In genomic region chr12:108240953-108241588, GRCm38 (mm10) we compare ENCODE assay signal across 8 mouse cellular contexts. TPM values are rescaled to one million over a fixed set of nuclear protein-coding genes. Genes with fewer than 3 reads are reported as not detected.
DNase-seq lines count a peak whose midpoint lies in the region; ATAC-seq and TF ChIP-seq lines count a peak whose summit lies in the region.

No protein-coding gene starts in this region.

- peak overlapping the region; percentile 51; the same call in 1 of the 2 replicates for H3K27ac ChIP-seq in kidney, embryonic 14.5 days (ENCODE audit: low read depth, low read length)
- H3K27ac ChIP-seq in kidney, adult 2 months (ENCODE audit: insufficient read depth, low read depth, low read length): no peak overlapping the region
- H3K27ac ChIP-seq in liver, embryonic 13.5 days: no peak overlapping the region
- H3K27ac ChIP-seq in stomach, embryonic 15.5 days: peak overlapping the region; percentile 11; the same call in 1 of the 2 replicates

- no peak for TF ChIP-seq CTCF in kidney, adult 2 months (conservative IDR thresholded peaks at IDR 0.05; ENCODE audit: insufficient read depth, insufficient read length, low read depth, low read length)

- 0 out of 2 replicates have a peak overlapping the region, but pooled peaks have one; percentile 28 for H3K9ac ChIP-seq in kidney, embryonic 14.5 days (ENCODE audit: low read depth, low read length)
- no peak overlapping the region for H3K9ac ChIP-seq in liver, embryonic 13.5 days
- H3K9ac ChIP-seq in stomach, embryonic 15.5 days: no peak overlapping the region

- no peaks in the 10 kb centered on the region for H3K36me3 ChIP-seq in kidney, embryonic 14.5 days (ENCODE audit: control insufficient read depth, insufficient read depth, low read length)
- H3K36me3 ChIP-seq in kidney, adult 2 months (ENCODE audit: control insufficient read depth, insufficient read depth, low read length): no peaks in the 10 kb centered on the region
- no peaks in the 10 kb centered on the region for H3K36me3 ChIP-seq in liver, embryonic 13.5 days
- no peaks in the 10 kb centered on the region for H3K36me3 ChIP-seq in stomach, embryonic 15.5 days

- no peak for DNase-seq in kidney, adult 2 months
- DNase-seq in cerebellum, adult 9-11 months: peak; percentile 86
- DNase-seq in frontal cortex, postnatal 36 days (ENCODE audit: low spot score in 2 of 2): peak; percentile 63 to 73
- DNase-seq in liver, embryonic 13.5 days: peak; percentile 15
- no peak for DNase-seq in B cell, adult 2 months
- DNase-seq in ovary, adult 18-20 months (ENCODE audit: low spot score): no peak

- H3K9me3 ChIP-seq in kidney, embryonic 14.5 days (ENCODE audit: control insufficient read depth, low read length): no peaks in the 10 kb centered on the region
- H3K9me3 ChIP-seq in liver, embryonic 13.5 days (replicated peaks): no peaks in the 10 kb centered on the region
- H3K9me3 ChIP-seq in stomach, embryonic 15.5 days: no peaks in the 10 kb centered on the region

- 14% methylated on average over 21 of the region's 21 CpGs for WGBS in kidney, embryonic 14.5 days
- 51% methylated on average over 21 of the region's 21 CpGs for WGBS in kidney, adult 2 months
- 45% methylated on average over 21 of the region's 21 CpGs for WGBS in liver, embryonic 13.5 days (ENCODE audit: insufficient replicate concordance)
- WGBS in stomach, embryonic 15.5 days: 38% methylated on average over 21 of the region's 21 CpGs

- H3K27me3 ChIP-seq in kidney, embryonic 14.5 days (ENCODE audit: control insufficient read depth, insufficient read depth, low read length): no peaks in the 10 kb centered on the region
- no peaks in the 10 kb centered on the region for H3K27me3 ChIP-seq in kidney, adult 2 months (replicated peaks; ENCODE audit: control insufficient read depth, insufficient read depth, low read length)
- no peaks in the 10 kb centered on the region for H3K27me3 ChIP-seq in liver, embryonic 13.5 days
- no peaks in the 10 kb centered on the region for H3K27me3 ChIP-seq in stomach, embryonic 15.5 days (replicated peaks)

- peak overlapping the region; percentile 12; the same call in 1 of the 2 replicates for H3K4me2 ChIP-seq in kidney, embryonic 14.5 days (replicated peaks; ENCODE audit: low read depth, low read length)
- H3K4me2 ChIP-seq in liver, embryonic 13.5 days: no peak overlapping the region
- no peak overlapping the region for H3K4me2 ChIP-seq in stomach, embryonic 15.5 days

- H3K4me1 ChIP-seq in kidney, embryonic 14.5 days (ENCODE audit: control insufficient read depth, insufficient read depth, low read length): peaks cover 75% of the 10 kb centered on the region
- peaks cover 81% of the 10 kb centered on the region for H3K4me1 ChIP-seq in kidney, adult 2 months (ENCODE audit: control insufficient read depth, insufficient read depth, low read length)
- H3K4me1 ChIP-seq in liver, embryonic 13.5 days (replicated peaks): peaks cover 76% of the 10 kb centered on the region
- H3K4me1 ChIP-seq in stomach, embryonic 15.5 days: peaks cover 68% of the 10 kb centered on the region

- peak; percentile 17; the same call in 1 of the 2 replicates for ATAC-seq in kidney, embryonic 14.5 days (ENCODE audit: low FRiP score, low TSS enrichment)
- no peak for ATAC-seq in liver, embryonic 13.5 days (ENCODE audit: low read depth)
- ATAC-seq in stomach, embryonic 15.5 days (ENCODE audit: insufficient read depth, low FRiP score, low read depth): 0 out of 2 replicates have a peak, but pooled peaks have one; percentile 6

- TF ChIP-seq POLR2A in kidney, adult 2 months (IDR thresholded peaks at IDR 0.05; ENCODE audit: low read depth, low read length): no peak

- H3K4me3 ChIP-seq in kidney, embryonic 14.5 days (ENCODE audit: low read length): no peak overlapping the region
- no peak overlapping the region for H3K4me3 ChIP-seq in kidney, adult 2 months (ENCODE audit: insufficient read depth, low read depth, low read length)
- H3K4me3 ChIP-seq in liver, embryonic 13.5 days (replicated peaks): no peak overlapping the region
- no peak overlapping the region for H3K4me3 ChIP-seq in stomach, embryonic 15.5 days (replicated peaks)

RNA-seq across cellular contexts. Expression of gene Ccdc85c, which starts 34.2 kb away (rescaled TPM):
- 9.9 and 11.0 TPM in 2 replicates for polyA plus RNA-seq in kidney, embryonic 14.5 days (2014; fragmentation: Nextera tagmentation; extraction: Ambion mirVana)
- 15.7 and 19.4 TPM in 2 replicates for polyA plus RNA-seq in kidney, adult 2 months (2012; rRNA removed)
- polyA plus RNA-seq in liver, embryonic 13.5 days (2015; fragmentation: Nextera tagmentation; extraction: Ambion mirVana): 2.3 and 2.6 TPM in 2 replicates
- 7.3 and 7.9 TPM in 2 replicates for polyA plus RNA-seq in stomach, embryonic 15.5 days (2015; fragmentation: Nextera tagmentation; extraction: Ambion mirVana)

Comparison
In these comparisons a context has a peak if more than half of its experiments do, and no peak if none do; other contexts are left out.
1. H3K27ac ChIP-seq: peak in kidney, embryonic 14.5 days (single experiment) and stomach, embryonic 15.5 days (single experiment); none in kidney, adult 2 months (single experiment) and liver, embryonic 13.5 days (single experiment).
2. DNase-seq: peak in cerebellum, adult 9-11 months (single experiment), frontal cortex, postnatal 36 days (2 of 2) and liver, embryonic 13.5 days (single experiment); none in kidney, adult 2 months (single experiment), B cell, adult 2 months (0 of 2) and ovary, adult 18-20 months (single experiment).